Mouse (Mus musculus) heart, embryonic 11.5 days (tissue): ENCODE measurements around the gene Fam181b. TPM values are rescaled to one million over a fixed set of nuclear protein-coding genes. Genes with fewer than 3 reads are reported as not detected.

Source experiments
- ATAC-seq: fragments of 200-750 bp; cut with Nextera tagmentation; replicated peaks from 2 replicates; pipeline ENCODE4 v1.8.0; 2017; ENCODE audit warnings: moderate library complexity; ENCODE audit not compliant: insufficient number of reproducible peaks, low FRiP score, low TSS enrichment
- H3K27ac ChIP-seq: fragments of 300-500 bp; sonication (generic); 2 replicates; pipeline ENCODE4 v1.5.1; 2014; ENCODE audit warnings: mild to moderate bottlenecking, low read depth, low read length
- H3K27me3 ChIP-seq: fragments of 300-500 bp; sonication (generic); 2 replicates; pipeline ENCODE4 v1.6.1; 2014; ENCODE audit warnings: mild to moderate bottlenecking, low read length, mixed read lengths; ENCODE audit not compliant: control insufficient read depth, insufficient read depth
- H3K36me3 ChIP-seq: fragments of 300-500 bp; sonication (generic); 2 replicates; pipeline ENCODE4 v1.6.1; 2014; ENCODE audit warnings: mild to moderate bottlenecking, low read length, moderate library complexity, mixed read lengths; ENCODE audit not compliant: control insufficient read depth, insufficient read depth
- H3K4me1 ChIP-seq: fragments of 300-500 bp; sonication (generic); 2 replicates; pipeline ENCODE4 v1.6.1; 2014; ENCODE audit warnings: low read length; ENCODE audit not compliant: control insufficient read depth, insufficient read depth
- H3K4me2 ChIP-seq: fragments of 300-500 bp; sonication (generic); 2 replicates; pipeline ENCODE4 v1.6.1; 2014; ENCODE audit warnings: mild to moderate bottlenecking, moderate library complexity
- H3K4me3 ChIP-seq: fragments of 300-500 bp; sonication (generic); 2 replicates; pipeline ENCODE4 v1.5.1; 2014; ENCODE audit warnings: low read depth, low read length
- H3K9ac ChIP-seq: fragments of 300-500 bp; sonication (generic); 2 replicates; pipeline ENCODE4 v1.6.1; 2014; ENCODE audit warnings: mild to moderate bottlenecking, low read depth, low read length, moderate library complexity
- H3K9me3 ChIP-seq: fragments of 300-500 bp; sonication (generic); replicated peaks from 2 replicates; pipeline ENCODE4 v1.6.1; 2016; ENCODE audit warnings: low read length; ENCODE audit not compliant: control insufficient read depth
- WGBS: fragments of 180-500 bp; shearing (Covaris S2); extraction: QIAGEN DNeasy Blood & Tissue Kit; methylation state at CpG from one replicate; pipeline ENCODE4 v1.1.7; 2014; ENCODE audit not compliant: insufficient replicate concordance; 5-methylcytosine and 5-hydroxymethylcytosine counted together
- polyA plus RNA-seq: library from polyadenylated mRNA; unstranded; fragments of >200 nt; fragmentation: Nextera tagmentation; extraction: Ambion mirVana; gene quantifications from 2 replicates; pipeline ENCODE4 v1.2.1, GENCODE M21; 2014

Fam181b gene
- polyA plus RNA-seq, result 1.7 and 2.0 TPM in 2 replicates

- Histone ChIP-seq H3K27me3 (peaks cover 21% of the 10 kb centered on the region), H3K4me1 (no peaks in the 10 kb centered on the region), H3K9me3 (no peaks in the 10 kb centered on the region), H3K36me3 (no peaks in the 10 kb centered on the region), H3K4me3 (peak within 1 kb of the TSS; percentile 49), H3K4me2 (peak within 1 kb of the TSS; percentile 91), H3K27ac (no peak within 1 kb of the TSS), H3K9ac (peak within 1 kb of the TSS; percentile 56)
- under 1% methylated on average over 95 of the region's 96 CpGs for WGBS
- peak; percentile 90 for ATAC-seq
Measured at GRCm38 (mm10) chr7:93079785-93080730, at the start of gene Fam181b. Gene Fam181b, plus strand, starts transcription at chr7:93079865.

- WGBS, result 51% methylated on average over 5 of the region's 5 CpGs
- H3K36me3 ChIP-seq, result no peaks in the 10 kb centered on the region
- no peak overlapping the region for H3K4me3 ChIP-seq
- H3K4me2 ChIP-seq, result no peak overlapping the region
- no peak overlapping the region for H3K9ac ChIP-seq
- no peak overlapping the region for H3K27ac ChIP-seq
- ATAC-seq, result no peak
- H3K9me3 ChIP-seq, result no peaks in the 10 kb centered on the region
- H3K27me3 ChIP-seq, result no peaks in the 10 kb centered on the region
- no peaks in the 10 kb centered on the region for H3K4me1 ChIP-seq
Measured at GRCm38 (mm10) chr7:93037763-93038471, 41.7 kb upstream of the Fam181b start.

- no peak overlapping the region for H3K9ac ChIP-seq
- 30% methylated on average over 1 of the region's 1 CpGs for WGBS
- H3K4me2 ChIP-seq, result no peak overlapping the region
- no peaks in the 10 kb centered on the region for H3K9me3 ChIP-seq
- no peak overlapping the region for H3K4me3 ChIP-seq
- H3K36me3 ChIP-seq, result no peaks in the 10 kb centered on the region
- no peak overlapping the region for H3K27ac ChIP-seq
- no peaks in the 10 kb centered on the region for H3K4me1 ChIP-seq
- no peaks in the 10 kb centered on the region for H3K27me3 ChIP-seq
- no peak for ATAC-seq
Measured at GRCm38 (mm10) chr7:93038472-93038828, 41.2 kb upstream of the Fam181b start.

GRCm38 (mm10) chr7:93039542-93039941 is 40.1 kb upstream of the Fam181b start:
- H3K27me3 ChIP-seq, result no peaks in the 10 kb centered on the region
- no peaks in the 10 kb centered on the region for H3K9me3 ChIP-seq
- no peak overlapping the region for H3K9ac ChIP-seq
- no peaks in the 10 kb centered on the region for H3K36me3 ChIP-seq
- ATAC-seq, result no peak
- H3K4me1 ChIP-seq, result no peaks in the 10 kb centered on the region
- no peak overlapping the region for H3K4me2 ChIP-seq
- 71% methylated on average over 3 of the region's 3 CpGs for WGBS
- H3K4me3 ChIP-seq, result no peak overlapping the region
- H3K27ac ChIP-seq, result no peak overlapping the region

- Histone ChIP-seq H3K4me3 (no peak overlapping the region), H3K27me3 (no peaks in the 10 kb centered on the region), H3K4me1 (no peaks in the 10 kb centered on the region), H3K9ac (no peak overlapping the region), H3K4me2 (no peak overlapping the region), H3K36me3 (no peaks in the 10 kb centered on the region), H3K27ac (no peak overlapping the region), H3K9me3 (no peaks in the 10 kb centered on the region)
- ATAC-seq, result no peak
- WGBS, result 42% methylated on average over 3 of the region's 3 CpGs
Measured at GRCm38 (mm10) chr7:93044359-93044758, 35.3 kb upstream of the Fam181b start.

- Histone ChIP-seq H3K36me3 (no peaks in the 10 kb centered on the region), H3K9ac (no peak overlapping the region), H3K4me2 (no peak overlapping the region), H3K4me3 (no peak overlapping the region), H3K27me3 (no peaks in the 10 kb centered on the region), H3K4me1 (no peaks in the 10 kb centered on the region), H3K9me3 (no peaks in the 10 kb centered on the region), H3K27ac (no peak overlapping the region)
- no peak for ATAC-seq
- 80% methylated on average over 1 of the region's 1 CpGs for WGBS
Measured at GRCm38 (mm10) chr7:93044788-93045187, 34.9 kb upstream of the Fam181b start.

- H3K4me1 ChIP-seq, result no peaks in the 10 kb centered on the region
- no peak overlapping the region for H3K27ac ChIP-seq
- no peak overlapping the region for H3K9ac ChIP-seq
- H3K36me3 ChIP-seq, result no peaks in the 10 kb centered on the region
- H3K9me3 ChIP-seq, result peaks cover 3% of the 10 kb centered on the region; the same call in 1 of the 2 replicates
- H3K4me3 ChIP-seq, result no peak overlapping the region
- ATAC-seq, result no peak
- H3K27me3 ChIP-seq, result no peaks in the 10 kb centered on the region
- H3K4me2 ChIP-seq, result no peak overlapping the region
Measured at GRCm38 (mm10) chr7:93060831-93061230, 18.8 kb upstream of the Fam181b start.

GRCm38 (mm10) chr7:93061747-93062146 is 17.9 kb upstream of the Fam181b start:
- 82% methylated on average over 3 of the region's 3 CpGs for WGBS
- H3K9me3 ChIP-seq, result peaks cover 3% of the 10 kb centered on the region; the same call in 1 of the 2 replicates
- H3K27me3 ChIP-seq, result no peaks in the 10 kb centered on the region
- H3K4me3 ChIP-seq, result no peak overlapping the region
- no peaks in the 10 kb centered on the region for H3K4me1 ChIP-seq
- no peaks in the 10 kb centered on the region for H3K36me3 ChIP-seq
- no peak overlapping the region for H3K4me2 ChIP-seq
- no peak overlapping the region for H3K27ac ChIP-seq
- no peak overlapping the region for H3K9ac ChIP-seq
- no peak for ATAC-seq
